Mouse (Mus musculus): Measurements from ENCODE around the gene Tmem9b. TPM values are rescaled to one million over a fixed set of nuclear protein-coding genes. Genes with fewer than 3 reads are reported as not detected.

The Tmem9b gene
- polyA plus RNA-seq, 1 experiment from 2014 or later, result 21.4 TPM

DNA sequence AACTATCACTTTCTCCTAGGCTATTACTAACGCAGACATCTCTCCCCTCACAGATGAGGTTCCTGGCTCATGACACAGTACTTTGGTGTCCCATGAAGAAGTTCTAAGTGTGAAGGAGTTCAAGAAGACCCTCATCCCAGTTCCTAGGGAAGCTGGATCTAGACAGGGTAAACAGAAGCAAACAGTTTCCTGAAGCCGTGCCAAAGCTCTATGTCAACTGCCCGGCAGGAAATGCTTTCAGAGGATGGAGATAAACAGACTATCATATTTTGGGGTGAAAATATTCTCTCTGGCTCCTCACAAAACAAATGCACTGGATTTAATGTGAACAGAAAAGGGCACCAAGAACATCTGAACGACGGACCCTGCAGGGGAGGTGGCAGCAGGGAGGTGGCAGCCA, 61.7 kb downstream of the Tmem9b start:
- no peak overlapping the region for H3K4me2 ChIP-seq (ENCODE audit: low read depth, severe bottlenecking)
- ATAC-seq (ENCODE audit: insufficient number of reproducible peaks, low FRiP score, low TSS enrichment, low read depth) (no peak), DNase-seq (ENCODE audit: low spot score) (no peak)
- no peak overlapping the region for H3K4me3 ChIP-seq (ENCODE audit: low read depth, low read length)
- H3K9ac ChIP-seq (ENCODE audit: low read length), result no peak overlapping the region
- no peak overlapping the region for H3K27ac ChIP-seq (replicated peaks; ENCODE audit: low read depth, low read length)
- no peaks in the 10 kb centered on the region for H3K36me3 ChIP-seq (ENCODE audit: control insufficient read depth, insufficient read depth, low read length)
- 91% methylated on average over 5 of the region's 5 CpGs for WGBS
- H3K27me3 ChIP-seq (ENCODE audit: control insufficient read depth, insufficient read depth, low read length), result no peaks in the 10 kb centered on the region
- H3K4me1 ChIP-seq (ENCODE audit: control insufficient read depth, insufficient read depth, low read length), result no peaks in the 10 kb centered on the region
- H3K9me3 ChIP-seq (ENCODE audit: control insufficient read depth, low read length), result no peaks in the 10 kb centered on the region

DNA sequence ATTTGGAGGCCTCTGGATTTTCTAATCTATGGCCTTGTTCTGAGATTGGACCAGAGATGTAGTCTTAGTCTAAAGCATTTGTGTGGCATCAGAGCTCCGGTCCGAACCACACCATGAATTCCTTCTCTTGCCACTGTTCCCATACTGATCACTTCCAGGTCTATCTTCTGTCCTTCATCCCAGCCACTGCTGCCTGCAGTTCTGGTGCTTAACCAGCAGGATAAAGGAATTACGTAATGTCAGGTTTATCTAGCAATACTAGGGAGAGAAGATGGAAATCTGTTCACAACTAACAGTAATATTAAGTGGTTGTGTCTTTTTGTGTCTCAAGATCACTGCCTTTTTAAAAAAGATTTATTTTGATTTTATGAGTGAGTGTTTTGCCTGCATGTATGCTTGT, 62.6 kb downstream of the Tmem9b start:
- H3K4me1 ChIP-seq (ENCODE audit: control insufficient read depth, insufficient read depth, low read length), result no peaks in the 10 kb centered on the region
- DNase-seq (ENCODE audit: low spot score), result no peak
- H3K9ac ChIP-seq (ENCODE audit: low read length), result no peak overlapping the region
- H3K9me3 ChIP-seq (ENCODE audit: control insufficient read depth, low read length), result no peaks in the 10 kb centered on the region
- no peaks in the 10 kb centered on the region for H3K27me3 ChIP-seq (ENCODE audit: control insufficient read depth, insufficient read depth, low read length)
- no peak overlapping the region for H3K4me2 ChIP-seq (ENCODE audit: low read depth, severe bottlenecking)
- ATAC-seq (ENCODE audit: insufficient number of reproducible peaks, low FRiP score, low TSS enrichment, low read depth), result no peak
- no peaks in the 10 kb centered on the region for H3K36me3 ChIP-seq (ENCODE audit: control insufficient read depth, insufficient read depth, low read length)
- WGBS, result 89% methylated on average over 3 of the region's 3 CpGs
- H3K4me3 ChIP-seq (ENCODE audit: low read depth, low read length), result no peak overlapping the region
- H3K27ac ChIP-seq (replicated peaks; ENCODE audit: low read depth, low read length), result no peak overlapping the region

DNA sequence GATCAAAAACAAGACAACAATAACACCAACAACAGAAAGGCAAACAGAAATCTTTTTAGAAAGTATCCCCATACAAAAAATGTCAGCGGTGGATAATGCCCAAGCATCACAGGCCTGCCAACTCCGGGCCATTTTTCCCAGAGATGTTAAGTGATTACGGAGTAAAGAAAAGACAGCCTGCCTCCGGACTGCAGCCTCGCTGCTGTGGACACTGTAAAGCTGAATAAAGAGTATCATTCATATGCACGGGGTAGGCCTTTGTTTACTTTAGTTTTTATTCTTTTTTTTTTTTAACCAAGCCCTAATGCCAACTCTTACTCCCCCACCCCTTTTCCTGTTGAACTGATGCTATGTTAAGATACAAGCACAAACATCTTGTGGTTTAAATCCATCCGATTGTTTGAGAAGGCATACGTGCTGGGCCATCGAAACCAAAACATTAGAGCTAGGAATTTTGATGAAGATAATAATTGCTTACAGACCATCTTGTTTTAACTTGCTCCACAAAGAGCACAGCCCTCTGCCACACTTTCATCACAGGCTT, 66.0 kb downstream of the Tmem9b start:
- no peaks in the 10 kb centered on the region for H3K27me3 ChIP-seq (ENCODE audit: control insufficient read depth, insufficient read depth, low read length)
- ATAC-seq (ENCODE audit: insufficient number of reproducible peaks, low FRiP score, low TSS enrichment, low read depth) (no peak), DNase-seq (ENCODE audit: low spot score) (no peak)
- no peaks in the 10 kb centered on the region for H3K9me3 ChIP-seq (ENCODE audit: control insufficient read depth, low read length)
- no peak overlapping the region for H3K9ac ChIP-seq (ENCODE audit: low read length)
- 59% methylated on average over 9 of the region's 9 CpGs for WGBS
- H3K36me3 ChIP-seq (ENCODE audit: control insufficient read depth, insufficient read depth, low read length), result no peaks in the 10 kb centered on the region
- H3K4me3 ChIP-seq (ENCODE audit: low read depth, low read length), result no peak overlapping the region
- no peak overlapping the region for H3K27ac ChIP-seq (replicated peaks; ENCODE audit: low read depth, low read length)
- H3K4me1 ChIP-seq (ENCODE audit: control insufficient read depth, insufficient read depth, low read length), result no peaks in the 10 kb centered on the region
- no peak overlapping the region for H3K4me2 ChIP-seq (ENCODE audit: low read depth, severe bottlenecking)

Other genes with a start within 250 kb of the Tmem9b start
- gene Trim66, start 244.7 kb downstream of the Tmem9b start, polyA plus RNA-seq (2014; fragmentation: Nextera tagmentation; extraction: Ambion mirVana), result 0.03 TPM in 1 of 2 replicates, not detected in the other
- gene Rpl27a, start 233.7 kb downstream of the Tmem9b start, polyA plus RNA-seq (2014; fragmentation: Nextera tagmentation; extraction: Ambion mirVana), result 137 and 156 TPM in 2 replicates
- gene St5, start 49.3 kb downstream of the Tmem9b start, polyA plus RNA-seq (2014; fragmentation: Nextera tagmentation; extraction: Ambion mirVana), result 48.3 and 52.3 TPM in 2 replicates
- 22.4 and 24.0 TPM in 2 replicates for gene Akip1, start 49.2 kb downstream of the Tmem9b start, polyA plus RNA-seq (2014; fragmentation: Nextera tagmentation; extraction: Ambion mirVana)
- gene BC051019, start 29.0 kb downstream of the Tmem9b start, polyA plus RNA-seq (2014; fragmentation: Nextera tagmentation; extraction: Ambion mirVana), result 0.20 TPM in 1 of 2 replicates, not detected in the other
- not detected in 2 replicates for gene Ascl3, start 21.1 kb downstream of the Tmem9b start, polyA plus RNA-seq (2014; fragmentation: Nextera tagmentation; extraction: Ambion mirVana)
- gene Nrip3, start 29.1 kb upstream of the Tmem9b start, polyA plus RNA-seq (2014; fragmentation: Nextera tagmentation; extraction: Ambion mirVana), result 0.20 and 0.21 TPM in 2 replicates
- 0.40 and 0.87 TPM in 2 replicates for gene Scube2, start 112.8 kb upstream of the Tmem9b start, polyA plus RNA-seq (2014; fragmentation: Nextera tagmentation; extraction: Ambion mirVana)
- gene Dennd5a, start 207.6 kb upstream of the Tmem9b start, polyA plus RNA-seq (2014; fragmentation: Nextera tagmentation; extraction: Ambion mirVana), result 47.2 and 51.7 TPM in 2 replicates
- 75.7 and 79.4 TPM in 2 replicates for gene Tmem41b, start 234.1 kb upstream of the Tmem9b start, polyA plus RNA-seq (2014; fragmentation: Nextera tagmentation; extraction: Ambion mirVana)